Mouse (Mus musculus) testis, adult 10 weeks (tissue): Measurements from ENCODE around the gene Asap2. TPM values are rescaled to one million over a fixed set of nuclear protein-coding genes. Genes with fewer than 3 reads are reported as not detected.

Experiments
- polyA plus RNA-seq: library from polyadenylated mRNA; stranded (reverse); fragments of 350-450 nt; fragmentation: Illumina TruSeq; extraction: RNeasy Lipid Tissue Mini Kit (QIAGEN cat#74804); gene quantifications from one replicate; pipeline ENCODE4 v1.2.3, GENCODE M21; 2014; ENCODE audit warnings: low read depth, low replicate concordance

Asap2 gene
- 0.59 TPM for polyA plus RNA-seq

DNA sequence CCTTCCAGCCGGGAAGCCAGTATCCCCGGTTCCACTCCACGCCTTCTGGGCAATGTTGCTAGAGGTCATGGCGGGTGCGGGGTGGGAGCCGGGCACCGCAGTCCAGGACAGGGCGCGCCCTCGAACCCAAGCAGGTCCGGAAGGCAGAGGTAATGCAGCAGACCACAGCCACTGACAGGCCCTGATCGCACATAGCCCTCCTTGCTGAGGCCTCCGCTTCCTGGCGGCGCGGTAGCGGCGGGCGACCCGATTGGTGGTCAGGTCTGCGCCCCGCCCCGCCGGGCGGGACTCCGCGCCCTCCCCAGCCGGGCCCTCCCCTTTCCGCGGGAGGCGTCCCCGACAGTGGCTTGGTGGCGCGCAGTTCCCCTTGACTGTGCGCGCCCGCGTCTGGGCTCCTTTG lies at the start of gene Asap2:
Gene Asap2 (plus strand): TSS at position 328 of the 400 bp plus-strand sequence.

DNA sequence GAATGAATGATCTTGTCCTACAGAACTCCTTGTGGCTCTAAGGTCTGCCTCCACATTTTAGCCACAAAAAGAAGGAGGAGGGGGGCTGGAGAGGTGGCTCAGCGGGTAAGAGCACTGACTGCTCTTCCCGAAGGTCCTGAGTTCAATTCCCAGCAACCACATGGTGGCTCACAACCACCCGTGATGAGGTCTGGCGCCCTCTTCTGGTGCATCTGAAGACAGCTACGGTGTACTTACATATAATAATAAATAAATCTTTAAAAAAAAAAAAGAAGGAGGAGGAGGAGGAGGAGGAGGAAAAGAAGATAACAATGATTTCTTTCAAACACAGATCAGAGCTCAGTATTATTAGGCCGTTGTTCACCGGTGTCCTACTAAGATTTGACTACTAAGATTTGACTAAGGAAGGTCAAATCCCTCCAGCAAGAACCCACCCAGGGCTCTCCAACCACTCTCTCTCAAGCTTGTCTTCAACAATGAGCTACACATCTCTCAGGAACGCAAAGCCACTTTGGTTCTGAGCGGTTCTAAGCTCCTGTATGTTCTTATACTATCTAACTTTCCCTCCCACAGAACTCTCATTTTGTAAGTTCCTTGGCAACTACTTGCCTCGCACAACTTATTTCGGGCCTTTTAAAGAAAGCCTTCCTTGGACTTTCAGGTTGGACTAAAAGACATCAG lies 294.6 kb downstream of the Asap2 start, which contains the start of gene Cpsf3:
Gene Cpsf3 (plus strand): TSS at position 631 of the 681 bp plus-strand sequence.

DNA sequence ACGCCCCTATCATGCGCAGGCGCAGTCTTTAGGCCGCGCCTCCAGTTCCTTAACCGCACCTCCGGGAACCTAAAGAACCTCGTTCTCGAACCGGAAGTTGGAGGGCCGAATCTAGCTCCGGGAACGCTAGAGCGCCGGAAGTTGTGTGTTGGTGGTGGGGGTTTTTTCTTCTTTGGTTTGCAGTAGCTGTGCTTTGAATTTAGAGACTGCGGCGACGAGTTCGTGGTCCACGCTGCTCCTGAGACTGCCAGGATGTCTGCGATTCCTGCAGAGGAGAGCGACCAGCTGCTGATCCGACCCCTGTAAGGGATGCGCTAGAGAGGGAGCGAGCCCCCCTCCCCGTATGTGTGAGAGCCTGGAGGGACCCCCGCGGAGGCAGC lies 296.0 kb downstream of the Asap2 start, which contains the start of gene Itgb1bp1:
Gene Itgb1bp1 (minus strand): TSS at position 42 of the 380 bp plus-strand sequence.

DNA sequence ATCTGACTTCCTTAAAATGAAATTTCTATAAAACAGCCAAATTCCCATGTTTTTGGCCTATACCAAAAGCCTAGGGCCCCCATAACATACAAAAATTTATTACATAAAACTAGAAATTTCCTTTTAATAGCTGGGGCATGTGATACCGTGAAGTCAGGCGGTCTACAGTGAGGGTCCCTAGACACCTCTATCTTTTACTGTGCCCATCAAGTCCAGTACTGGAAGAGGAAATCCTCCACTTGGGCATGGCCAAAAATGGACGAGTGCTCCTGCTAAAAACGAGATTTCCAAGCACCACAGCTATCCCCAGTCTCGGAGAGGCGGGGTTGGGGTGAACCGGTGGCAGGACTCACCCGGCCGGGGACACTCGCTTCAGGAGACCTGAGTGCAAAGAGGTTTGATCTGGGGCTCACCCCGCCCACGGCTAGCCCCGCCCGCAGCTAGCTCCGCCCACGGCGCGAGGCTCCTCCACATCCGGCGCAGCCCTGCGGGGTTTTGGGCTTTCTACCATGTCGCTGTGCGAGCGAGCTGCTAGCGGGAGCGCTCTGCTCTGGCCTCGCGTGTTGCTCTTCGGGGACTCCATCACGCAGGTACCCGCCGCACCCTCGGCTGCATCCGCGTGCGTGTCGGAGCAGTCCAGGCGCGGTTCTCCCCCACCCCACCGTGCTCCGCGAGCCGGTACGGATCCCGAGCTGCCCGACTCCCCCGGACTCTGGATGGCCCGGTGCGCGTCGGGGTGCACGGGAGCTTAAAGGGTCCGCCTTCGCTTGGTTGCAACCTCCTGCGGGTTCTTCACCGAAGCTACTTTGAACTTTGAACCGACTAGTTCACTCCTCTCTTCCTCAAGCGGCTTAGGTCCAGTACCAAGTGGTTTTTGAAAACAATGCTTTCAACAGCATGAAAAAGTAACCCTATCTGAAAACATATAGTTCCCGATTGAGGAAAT lies 325.9 kb downstream of the Asap2 start, which contains the start of gene Iah1:
Gene Iah1 (plus strand): TSS at position 467 of the 946 bp plus-strand sequence.

